Mouse (Mus musculus) thymus, adult 2 months (tissue): Measurements from ENCODE around the gene Glis3.

ENCODE experiments used
- CTCF ChIP-seq: fragments of 200-500 bp; IDR thresholded peaks from 2 replicates; pipeline ENCODE4 v1.5.1; 2012; ENCODE audit warnings: mild to moderate bottlenecking, control low read depth, low read length, moderate library complexity, borderline replicate concordance; ENCODE audit not compliant: control insufficient read depth, poor library complexity, insufficient read depth; ENCODE audit errors: extremely low read depth
- POLR2A ChIP-seq: fragments of 200-500 bp; IDR thresholded peaks from 2 replicates; pipeline ENCODE4 v1.6.1; 2012; ENCODE audit warnings: mild to moderate bottlenecking, low read length, control low read depth, moderate library complexity; ENCODE audit not compliant: control insufficient read depth, poor library complexity, insufficient read depth; ENCODE audit errors: extremely low read depth

DNA sequence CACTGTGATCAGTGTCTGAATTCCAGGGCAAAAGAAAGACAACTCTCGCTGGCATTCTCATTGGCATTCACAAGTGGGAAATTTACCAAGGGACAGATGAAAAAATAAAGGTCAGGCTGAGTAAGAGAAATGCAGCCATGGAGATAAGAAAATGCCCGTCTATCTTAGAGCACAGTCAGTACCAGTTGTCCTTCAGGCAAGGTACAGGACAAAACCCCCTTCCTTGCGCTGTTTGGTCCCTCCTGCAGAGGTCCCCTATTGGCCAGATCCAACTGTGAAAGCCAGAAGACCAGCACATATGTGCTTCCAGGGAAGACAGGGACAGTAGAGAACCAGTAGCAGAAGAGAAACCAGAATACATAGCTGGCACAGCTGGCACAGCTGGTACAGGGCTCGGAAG, 79.0 kb downstream of the Glis3 start:
- no peak for TF ChIP-seq CTCF
- TF ChIP-seq POLR2A, result no peak
